Mouse (Mus musculus) lung, adult 18-20 months (tissue): Measurements from ENCODE around the gene Car9.
"Not testable (repeated sequence)": the region's sequence is repeated elsewhere in the genome, so short reads cannot be mapped to it uniquely, and the experiment has no call there.

Source experiments
- DNase-seq, 2 experiments: peaks; one replicate each; pipeline ENCODE4 v3.0.0; 2022; ENCODE audit warnings: mixed read lengths in 2 of 2

Gene Car9

GRCm38 (mm10) chr4:43530581-43530980 is 23.8 kb downstream of the Car9 start:
- peak; percentile 76 to 78 for DNase-seq

- DNase-seq: no peak
These were observed 26.5 kb downstream of the Car9 start for GRCm38 (mm10) chr4:43533270-43533669.

GRCm38 (mm10) chr4:43535628-43536027 is 28.9 kb downstream of the Car9 start:
- no peak for DNase-seq

GRCm38 (mm10) chr4:43536031-43536430 is 29.3 kb downstream of the Car9 start:
- DNase-seq: no peak

GRCm38 (mm10) chr4:43542044-43542443 is 35.3 kb downstream of the Car9 start:
- no peak for DNase-seq

- no peak for DNase-seq
These were observed 39.7 kb downstream of the Car9 start for GRCm38 (mm10) chr4:43546375-43547047.

GRCm38 (mm10) chr4:43547160-43547559 is 40.4 kb downstream of the Car9 start:
- DNase-seq: no peak

GRCm38 (mm10) chr4:43549055-43549454 is 42.3 kb downstream of the Car9 start:
- DNase-seq: no peak

- not testable (repeated sequence) for DNase-seq
These were observed 45.1 kb downstream of the Car9 start for GRCm38 (mm10) chr4:43551854-43552253.

GRCm38 (mm10) chr4:43552437-43552836 is 45.7 kb downstream of the Car9 start:
- no peak for DNase-seq

- no peak for DNase-seq
These were observed 47.1 kb downstream of the Car9 start for GRCm38 (mm10) chr4:43553891-43554290.

GRCm38 (mm10) chr4:43555926-43556325 is 49.2 kb downstream of the Car9 start:
- DNase-seq: no peak

GRCm38 (mm10) chr4:43558028-43558630 is 51.4 kb downstream of the Car9 start:
- peak; percentile 68 to 74 for DNase-seq

- DNase-seq: peak; percentile 79 to 84
These were observed 52.0 kb downstream of the Car9 start for GRCm38 (mm10) chr4:43558631-43559356.

GRCm38 (mm10) chr4:43559519-43560242 is 52.9 kb downstream of the Car9 start:
- DNase-seq: no peak

- peak; percentile 81 to 87 for DNase-seq
These were observed 53.5 kb downstream of the Car9 start for GRCm38 (mm10) chr4:43560243-43560611.

GRCm38 (mm10) chr4:43560976-43561375 is 54.2 kb downstream of the Car9 start:
- DNase-seq: no peak

- no peak for DNase-seq
These were observed 54.8 kb downstream of the Car9 start for GRCm38 (mm10) chr4:43561436-43561996.

- peak; percentile 97 to 98 for DNase-seq
These were observed 55.4 kb downstream of the Car9 start, which contains the start of the genes Creb3 and Tln1 for GRCm38 (mm10) chr4:43561997-43562768. TSS of gene Creb3 (plus strand) at chr4:43562332. TSS of gene Tln1 (minus strand) at chr4:43562691.

- peak in 1 of 2 experiments; percentile 32 for DNase-seq
These were observed 56.2 kb downstream of the Car9 start for GRCm38 (mm10) chr4:43562769-43563600.
